Mouse (Mus musculus) embryonic fibroblast, embryonic 13.5 days (primary cell): Measurements from ENCODE around the gene Slc5a11. TPM values are rescaled to one million over a fixed set of nuclear protein-coding genes. Genes with fewer than 3 reads are reported as not detected.

Experiments
- H3K27ac ChIP-seq: 2 replicates; pipeline ENCODE4 v1.5.1; 2012; ENCODE audit warnings: low read length, control low read depth, inconsistent platforms; ENCODE audit not compliant: insufficient read depth
- H3K4me1 ChIP-seq: 2 replicates; pipeline ENCODE4 v1.6.1; 2011; ENCODE audit warnings: low read length; ENCODE audit not compliant: control insufficient read depth, insufficient read depth
- H3K4me3 ChIP-seq: 2 replicates; pipeline ENCODE4 v1.5.1; 2011; ENCODE audit warnings: mild to moderate bottlenecking, control low read depth, low read length; ENCODE audit not compliant: insufficient read depth
- CTCF ChIP-seq: IDR thresholded peaks from 2 replicates; pipeline ENCODE4 v1.5.1; 2011; ENCODE audit warnings: mild to moderate bottlenecking, control low read depth, low read length, moderate library complexity, borderline replicate concordance; ENCODE audit not compliant: insufficient read depth
- POLR2A ChIP-seq: IDR thresholded peaks from 2 replicates; pipeline ENCODE4 v1.6.1; 2011; ENCODE audit warnings: low read depth, mild to moderate bottlenecking, control low read depth, low read length, moderate library complexity
- polyA plus RNA-seq: library from polyadenylated mRNA; stranded (reverse); fragments of >200 nt; gene quantifications from 2 replicates; pipeline ENCODE4 v1.2.4, GENCODE M21; 2011; ENCODE audit warnings: low read depth; ENCODE audit not compliant: missing spikeins, insufficient read length

The Slc5a11 gene
- polyA plus RNA-seq: not detected in 2 replicates

- no peak within 1 kb of the TSS for H3K4me3 ChIP-seq
- no peaks in the 10 kb centered on the region for H3K4me1 ChIP-seq
- no peak within 1 kb of the TSS for H3K27ac ChIP-seq
- no peak for TF ChIP-seq CTCF
- TF ChIP-seq POLR2A: no peak
Measured at GRCm38 (mm10) chr7:123214365-123215075, at the start of gene Slc5a11. Slc5a11 (plus strand) TSS chr7:123214780.

- no peak overlapping the region for H3K4me3 ChIP-seq
- TF ChIP-seq POLR2A: no peak
- H3K4me1 ChIP-seq: no peaks in the 10 kb centered on the region
- no peak overlapping the region for H3K27ac ChIP-seq
Measured at GRCm38 (mm10) chr7:123167436-123167835, 47.1 kb upstream of the Slc5a11 start.

- TF ChIP-seq POLR2A (no peak), CTCF (no peak)
- no peak overlapping the region for H3K27ac ChIP-seq
- no peak overlapping the region for H3K4me3 ChIP-seq
- no peaks in the 10 kb centered on the region for H3K4me1 ChIP-seq
Measured at GRCm38 (mm10) chr7:123169618-123170017, 45.0 kb upstream of the Slc5a11 start.

DNA sequence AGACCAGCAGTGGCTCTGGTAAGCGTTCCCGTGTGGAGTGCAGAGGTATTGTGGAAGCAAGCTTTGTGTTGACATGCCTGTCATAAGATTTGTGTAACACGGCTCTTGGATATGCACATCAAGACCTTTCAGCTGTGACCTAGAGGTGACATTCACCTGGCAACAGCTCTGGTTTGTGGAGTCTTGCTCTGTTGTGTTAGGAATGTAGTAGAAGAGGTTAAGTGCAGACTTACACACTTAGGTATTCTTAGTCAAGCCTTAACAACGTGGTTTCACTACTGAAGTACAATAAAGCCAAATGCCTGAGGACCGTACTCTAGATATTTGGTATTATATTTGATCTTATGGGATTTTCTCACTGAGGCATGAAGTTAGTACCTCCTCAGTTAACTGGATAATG lies 42.5 kb upstream of the Slc5a11 start:
- no peak for TF ChIP-seq POLR2A
- no peak for TF ChIP-seq CTCF
- no peaks in the 10 kb centered on the region for H3K4me1 ChIP-seq
- H3K27ac ChIP-seq: no peak overlapping the region
- H3K4me3 ChIP-seq: no peak overlapping the region

GRCm38 (mm10) chr7:123177215-123177614 lies 37.4 kb upstream of the Slc5a11 start:
- no peak for TF ChIP-seq POLR2A
- no peak for TF ChIP-seq CTCF
- no peaks in the 10 kb centered on the region for H3K4me1 ChIP-seq
- no peak overlapping the region for H3K4me3 ChIP-seq
- no peak overlapping the region for H3K27ac ChIP-seq

- Histone ChIP-seq H3K4me3 (no peak overlapping the region), H3K27ac (no peak overlapping the region), H3K4me1 (no peaks in the 10 kb centered on the region)
- TF ChIP-seq POLR2A: no peak
- no peak for TF ChIP-seq CTCF
Measured at GRCm38 (mm10) chr7:123181787-123182701, 32.5 kb upstream of the Slc5a11 start.

DNA sequence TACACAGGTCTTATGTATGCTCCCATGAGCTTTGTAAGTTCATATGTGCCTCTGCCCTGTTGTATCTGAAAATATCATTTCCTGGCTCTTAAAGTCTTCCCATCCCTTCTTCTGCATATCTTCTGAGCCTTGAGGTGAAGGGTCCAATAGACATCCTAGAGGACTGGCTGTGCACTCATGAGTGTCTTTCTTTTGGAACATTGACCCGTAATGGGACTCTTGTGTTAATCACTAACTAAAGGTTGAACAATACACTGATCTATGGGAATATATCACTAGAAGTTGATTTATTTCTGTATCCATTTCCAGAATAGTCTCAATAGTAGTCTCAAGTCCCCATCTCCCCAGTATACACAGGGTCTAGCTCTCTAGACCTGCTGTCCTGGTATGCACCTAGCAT lies 29.7 kb upstream of the Slc5a11 start:
- no peak overlapping the region for H3K27ac ChIP-seq
- H3K4me1 ChIP-seq: no peaks in the 10 kb centered on the region
- TF ChIP-seq CTCF (no peak), POLR2A (no peak)
- H3K4me3 ChIP-seq: no peak overlapping the region

GRCm38 (mm10) chr7:123186463-123186862 lies 28.1 kb upstream of the Slc5a11 start:
- TF ChIP-seq POLR2A (no peak), CTCF (no peak)
- Histone ChIP-seq H3K27ac (no peak overlapping the region), H3K4me1 (no peaks in the 10 kb centered on the region), H3K4me3 (no peak overlapping the region)

DNA sequence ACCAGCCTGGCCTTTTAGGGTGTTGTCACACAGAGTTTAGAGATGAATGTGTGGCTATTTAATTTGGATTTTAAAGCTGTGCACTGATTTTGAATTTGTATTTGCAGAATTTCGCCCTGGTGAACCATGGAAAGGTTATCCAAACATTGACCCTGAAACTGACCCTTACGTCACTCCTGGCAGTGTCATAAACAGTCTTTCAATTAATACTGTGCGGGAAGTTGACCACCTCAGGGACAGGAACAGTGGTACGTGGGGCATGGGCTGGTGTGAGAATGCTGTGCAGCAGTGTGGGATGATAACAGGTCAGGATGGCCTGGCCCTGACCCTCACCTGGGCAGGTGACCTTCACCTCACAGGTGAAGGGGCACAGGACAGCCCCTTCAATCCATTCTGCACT lies 27.3 kb upstream of the Slc5a11 start:
- TF ChIP-seq CTCF (no peak), POLR2A (no peak)
- Histone ChIP-seq H3K27ac (no peak overlapping the region), H3K4me1 (no peaks in the 10 kb centered on the region), H3K4me3 (no peak overlapping the region)

DNA sequence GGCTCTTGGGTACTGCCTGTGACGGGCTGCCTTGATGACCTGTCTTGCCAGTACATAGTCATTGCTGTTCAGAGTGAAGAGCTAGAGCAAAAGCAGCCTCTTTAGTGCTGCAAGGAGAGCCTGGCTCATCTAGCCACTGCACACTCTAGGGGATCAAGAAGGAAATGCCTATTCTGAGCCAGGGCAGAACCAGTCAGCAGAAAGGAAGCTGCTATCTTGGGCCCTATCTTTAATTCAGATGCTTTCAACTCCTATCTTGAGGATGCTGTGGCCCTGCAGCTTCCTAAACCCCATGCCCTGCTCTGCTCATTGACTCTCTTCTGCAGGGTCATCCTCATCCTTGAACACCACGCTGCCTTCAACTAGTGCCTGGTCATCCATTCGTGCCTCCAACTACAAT lies 26.1 kb upstream of the Slc5a11 start:
- no peak overlapping the region for H3K4me3 ChIP-seq
- no peaks in the 10 kb centered on the region for H3K4me1 ChIP-seq
- TF ChIP-seq POLR2A (no peak), CTCF (no peak)

More for the DNA sequence above, 26.1 kb upstream of the Slc5a11 start:
- no peak overlapping the region for H3K27ac ChIP-seq
